In genomic region chr1:121247556-121247955, GRCm38 (mm10) we compare ENCODE assay signal across 31 mouse cellular contexts.
A peak's percentile ranks its signal among the peaks of the same experiment; 100 is the strongest.
DNase-seq lines count a peak whose midpoint lies in the region; ATAC-seq and TF ChIP-seq lines count a peak whose summit lies in the region.
"Had no signal": no experiment of that assay in that cellular context is flagged by ENCODE, and none has a peak within 500 bp of the region (broad histone marks: within the 10 kb centered on the region; RNA-seq: fewer than 3 reads in every experiment).

No protein-coding gene starts in this region.

- H3K36me3 ChIP-seq in embryonic facial prominence, embryonic 14.5 days (ENCODE audit: control insufficient read depth, insufficient read depth, low read length) = no peaks in the 10 kb centered on the region
- H3K36me3 ChIP-seq in embryonic facial prominence, embryonic 10.5 days (replicated peaks) = no peaks in the 10 kb centered on the region
- no peaks in the 10 kb centered on the region for H3K36me3 ChIP-seq in myocyte (ENCODE audit: control insufficient read depth, insufficient read depth)
- H3K36me3 ChIP-seq in intestine, embryonic 16.5 days (ENCODE audit: control insufficient read depth, insufficient read depth, low read length) = no peaks in the 10 kb centered on the region
- H3K36me3 ChIP-seq: heart, embryonic 12.5 days; hindbrain, embryonic 10.5 days; intestine, embryonic 15.5 days; limb, embryonic 15.5 days; midbrain, embryonic 13.5 days had no signal

- DNase-seq in embryonic facial prominence, embryonic 14.5 days (ENCODE audit: low spot score) = peak; percentile 17
- no peak for DNase-seq in embryonic facial prominence, embryonic 10.5 days (ENCODE audit: low spot score)
- DNase-seq in layer of hippocampus, adult 9-11 months = peak; percentile 20
- DNase-seq in layer of hippocampus, postnatal 25 days (ENCODE audit: extremely low spot score in 1 of 2, low spot score in 1 of 2) = no peak
- DNase-seq in NIH3T3 (ENCODE audit: low read depth) = peak; percentile 85
- DNase-seq: adrenal gland, postnatal 36 days; cerebellum, adult 11-12 months; cerebellum, postnatal 25 days; embryo, embryonic 11 days; forebrain, postnatal 0 days; gastrocnemius, postnatal 36 days; heart, postnatal 10 days; kidney, adult 9 months; kidney, postnatal 14 days; layer of hippocampus, postnatal 36 days; left cerebral cortex, postnatal 4 days; lung, embryonic 14.5 days; lung, postnatal 36 days; right cerebral cortex, postnatal 25 days; thymus, postnatal 25 days had no signal

- H3K27ac ChIP-seq in embryonic facial prominence, embryonic 14.5 days (replicated peaks; ENCODE audit: low read depth, low read length) = no peak overlapping the region
- H3K27ac ChIP-seq in embryonic facial prominence, embryonic 10.5 days (replicated peaks) = no peak overlapping the region
- no peak overlapping the region for H3K27ac ChIP-seq in intestine, embryonic 16.5 days (ENCODE audit: low read length)
- H3K27ac ChIP-seq: hindbrain, embryonic 10.5 days; intestine, embryonic 15.5 days; limb, embryonic 15.5 days; liver, embryonic 14.5 days; midbrain, embryonic 13.5 days had no signal

- H3K9ac ChIP-seq in embryonic facial prominence, embryonic 14.5 days (ENCODE audit: low read depth, low read length) = no peak overlapping the region
- H3K9ac ChIP-seq in intestine, embryonic 16.5 days (ENCODE audit: low read depth, low read length) = no peak overlapping the region
- H3K9ac ChIP-seq: forebrain, postnatal 0 days; heart, embryonic 12.5 days; intestine, embryonic 15.5 days; limb, embryonic 15.5 days; liver, embryonic 14.5 days; lung, embryonic 14.5 days; midbrain, embryonic 13.5 days had no signal

- 34% methylated on average over 2 of the region's 2 CpGs for WGBS in embryonic facial prominence, embryonic 14.5 days
- 62% methylated on average over 2 of the region's 2 CpGs for WGBS in embryonic facial prominence, embryonic 10.5 days
- WGBS in intestine, embryonic 16.5 days = 52% methylated on average over 2 of the region's 2 CpGs

- ATAC-seq in embryonic facial prominence, embryonic 14.5 days (ENCODE audit: low read depth) = no peak
- ATAC-seq in intestine, embryonic 16.5 days = no peak
- ATAC-seq: CD4-positive, CD25-positive, alpha-beta regulatory T cell, adult 4 months; forebrain, postnatal 0 days; hindbrain, embryonic 16.5 days; intestine, embryonic 15.5 days; midbrain, embryonic 13.5 days had no signal

- H3K79me2 ChIP-seq in myocyte (ENCODE audit: control insufficient read depth, insufficient read depth) = no peaks in the 10 kb centered on the region

- TF ChIP-seq POLR2A in myocyte (IDR thresholded peaks at IDR 0.05; ENCODE audit: insufficient read length, low read depth) = no peak

- no peaks in the 10 kb centered on the region for H3K27me3 ChIP-seq in embryonic facial prominence, embryonic 14.5 days (replicated peaks; ENCODE audit: control insufficient read depth, insufficient read depth, low read length)
- H3K27me3 ChIP-seq in embryonic facial prominence, embryonic 10.5 days (replicated peaks; ENCODE audit: low read depth, poor library complexity, severe bottlenecking) = no peaks in the 10 kb centered on the region
- H3K27me3 ChIP-seq in myocyte (ENCODE audit: control insufficient read depth, insufficient read depth, insufficient read length) = no peaks in the 10 kb centered on the region
- no peaks in the 10 kb centered on the region for H3K27me3 ChIP-seq in intestine, embryonic 16.5 days (replicated peaks; ENCODE audit: control insufficient read depth, insufficient read depth, low read length)
- H3K27me3 ChIP-seq: heart, embryonic 12.5 days; intestine, embryonic 15.5 days; limb, embryonic 15.5 days; megakaryocyte, embryonic 14.5 days; midbrain, embryonic 13.5 days had no signal

- H3K9me3 ChIP-seq in embryonic facial prominence, embryonic 14.5 days (ENCODE audit: control insufficient read depth, low read length) = no peaks in the 10 kb centered on the region
- H3K9me3 ChIP-seq in embryonic facial prominence, embryonic 10.5 days = no peaks in the 10 kb centered on the region
- H3K9me3 ChIP-seq in intestine, embryonic 16.5 days (ENCODE audit: control insufficient read depth, low read length) = no peaks in the 10 kb centered on the region
- H3K9me3 ChIP-seq: heart, embryonic 12.5 days; hindbrain, embryonic 10.5 days; intestine, embryonic 15.5 days; limb, embryonic 15.5 days; midbrain, embryonic 13.5 days had no signal

- H3ac ChIP-seq in myocyte (ENCODE audit: control insufficient read depth, insufficient read length) = no peak overlapping the region

- H3K4me3 ChIP-seq in embryonic facial prominence, embryonic 14.5 days (ENCODE audit: low read depth, low read length) = no peak overlapping the region
- H3K4me3 ChIP-seq in embryonic facial prominence, embryonic 10.5 days = no peak overlapping the region
- H3K4me3 ChIP-seq in myocyte = no peak overlapping the region
- H3K4me3 ChIP-seq in intestine, embryonic 16.5 days (ENCODE audit: low read length) = no peak overlapping the region
- H3K4me3 ChIP-seq: heart, embryonic 12.5 days; hindbrain, embryonic 10.5 days; intestine, embryonic 15.5 days; limb, embryonic 15.5 days; megakaryocyte, embryonic 14.5 days; midbrain, embryonic 13.5 days had no signal

- 0 out of 2 replicates have a peak, but pooled peaks cover 3% of the 10 kb centered on the region for H3K4me1 ChIP-seq in embryonic facial prominence, embryonic 14.5 days (ENCODE audit: control insufficient read depth, insufficient read depth, low read length)
- peaks cover 4% of the 10 kb centered on the region for H3K4me1 ChIP-seq in embryonic facial prominence, embryonic 10.5 days
- no peaks in the 10 kb centered on the region for H3K4me1 ChIP-seq in intestine, embryonic 16.5 days (ENCODE audit: control insufficient read depth, insufficient read depth, low read length)
- H3K4me1 ChIP-seq: heart, embryonic 12.5 days; hindbrain, embryonic 10.5 days; intestine, embryonic 15.5 days; limb, embryonic 15.5 days; megakaryocyte, embryonic 14.5 days; midbrain, embryonic 13.5 days had no signal

- no peak overlapping the region for H3K4me2 ChIP-seq in embryonic facial prominence, embryonic 14.5 days (ENCODE audit: low read depth, low read length)
- H3K4me2 ChIP-seq in myocyte (ENCODE audit: low read depth) = no peak overlapping the region
- no peak overlapping the region for H3K4me2 ChIP-seq in intestine, embryonic 16.5 days (ENCODE audit: low read depth, low read length)
- H3K4me2 ChIP-seq: heart, embryonic 12.5 days; intestine, embryonic 15.5 days; limb, embryonic 15.5 days; lung, embryonic 14.5 days; midbrain, embryonic 13.5 days had no signal

TF ChIP-seq in myocyte, 11 proteins besides CTCF, POLR2A, EP300 and RAD21:
- TF ChIP-seq POLR2AphosphoS2 (IDR thresholded peaks at IDR 0.05; ENCODE audit: insufficient read length, low read depth) (no peak), TCF3 (IDR thresholded peaks at IDR 0.05; ENCODE audit: insufficient read length, low read depth) (no peak), SRF (IDR thresholded peaks at IDR 0.05; ENCODE audit: control insufficient read depth, insufficient read length, low read depth) (no peak), MYOD1 (IDR thresholded peaks at IDR 0.05; ENCODE audit: control insufficient read depth in 1 of 3, insufficient read length in 2 of 3, low read depth in 2 of 3) (no peak), MYOG (IDR thresholded peaks at IDR 0.05; ENCODE audit: control insufficient read depth in 1 of 3, insufficient read depth in 1 of 3, insufficient read length in 2 of 3, low read depth in 2 of 3) (no peak), CEBPB (IDR thresholded peaks at IDR 0.05; ENCODE audit: insufficient read depth, poor library complexity, severe bottlenecking) (0 out of 2 replicates have a peak, but pooled peaks have one; percentile 25)

Comparison
In these comparisons a context has a peak if more than half of its experiments do, and no peak if none do; other contexts are left out.
1. DNase-seq: peak in embryonic facial prominence, embryonic 14.5 days (single experiment), layer of hippocampus, adult 9-11 months (single experiment) and NIH3T3 (single experiment); none in embryonic facial prominence, embryonic 10.5 days (single experiment) and layer of hippocampus, postnatal 25 days (0 of 2).